Mouse (Mus musculus): ENCODE results near the gene Ces3a.
"Not testable (repeated sequence)": the region's sequence is repeated elsewhere in the genome, so short reads cannot be mapped to it uniquely, and the experiment has no call there.

The Ces3a gene

DNA sequence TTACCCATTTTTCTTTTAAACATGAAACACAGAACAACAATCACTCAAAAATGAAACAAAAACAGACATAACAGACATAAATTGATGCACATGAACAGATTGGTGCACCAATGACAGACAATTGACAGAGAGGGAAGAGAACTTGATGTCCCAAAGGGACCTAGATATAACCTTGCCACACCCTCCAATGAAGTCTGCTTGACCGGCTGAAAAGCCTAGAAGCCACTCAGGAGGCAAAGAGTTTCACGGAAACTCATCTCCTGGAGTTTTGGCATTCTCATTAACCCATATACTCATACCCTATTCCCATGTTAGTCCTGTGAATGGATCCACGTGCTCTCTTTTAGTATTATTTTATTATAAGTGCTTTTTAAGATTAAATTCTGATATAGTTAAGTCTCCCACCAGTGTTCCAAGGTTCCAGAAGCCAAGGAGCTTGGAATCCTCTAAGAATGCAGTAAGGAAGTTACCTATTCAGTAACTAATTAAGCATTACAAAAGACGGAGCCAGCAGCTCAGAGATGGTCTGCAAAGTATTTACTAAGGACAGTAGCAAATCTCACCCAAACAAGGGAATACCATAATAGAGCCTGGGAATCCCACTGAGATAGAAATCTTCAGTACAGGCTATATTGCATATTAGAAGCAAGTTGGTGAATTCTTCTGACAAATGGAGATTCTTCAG, 53.8 kb downstream of the Ces3a start:
- DNase-seq (ENCODE audit: low read depth) = not testable (repeated sequence)

DNA sequence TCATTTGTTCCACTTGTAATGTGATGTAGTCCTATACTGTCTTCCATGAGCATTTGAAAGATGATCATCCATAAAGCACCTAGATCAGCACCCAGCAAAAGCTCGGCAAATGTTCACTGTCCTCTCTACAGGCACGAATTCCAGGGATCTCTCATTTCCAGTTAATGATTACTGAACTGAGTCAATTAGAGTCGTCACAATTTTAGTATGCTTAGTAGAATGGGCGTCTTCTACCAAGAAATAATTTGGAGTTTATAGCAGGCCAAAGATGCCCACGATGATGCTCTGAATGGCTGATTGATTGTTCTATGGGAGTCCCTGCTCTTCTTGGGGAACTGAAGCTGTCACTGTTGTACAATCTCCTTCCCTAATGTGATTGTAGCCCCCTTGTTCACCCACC, 55.3 kb downstream of the Ces3a start:
- not testable (repeated sequence) for DNase-seq (ENCODE audit: low read depth)

DNA sequence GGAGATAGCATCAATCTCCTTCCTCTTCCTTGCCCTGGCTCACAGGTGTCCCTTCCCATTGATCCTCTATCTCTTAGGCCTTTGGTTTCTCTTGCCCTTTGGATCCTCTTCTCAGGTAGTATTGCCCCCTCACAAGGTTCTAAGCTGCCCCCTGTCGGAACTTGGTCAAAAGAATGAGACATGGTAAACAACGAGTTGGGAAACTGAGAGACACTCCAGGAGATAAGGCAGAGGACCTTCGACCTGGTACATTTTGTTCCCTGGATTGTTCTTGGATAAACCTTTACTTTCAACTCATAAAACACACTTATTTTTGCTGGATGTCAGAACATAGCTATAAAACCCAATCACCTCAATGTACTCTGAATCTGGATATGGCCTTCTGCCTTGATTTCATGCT, 55.8 kb downstream of the Ces3a start:
- no peak for DNase-seq (ENCODE audit: low read depth)
